Mouse (Mus musculus) thymus, adult 2 months (tissue): ENCODE results near the gene Ctnnbip1. TPM values are rescaled to one million over a fixed set of nuclear protein-coding genes. Genes with fewer than 3 reads are reported as not detected.

Source experiments
- DNase-seq: peaks from one replicate; pipeline ENCODE4 v3.0.0; 2021
- H3K27ac ChIP-seq: fragments of 200-500 bp; 2 replicates; pipeline ENCODE4 v1.5.1; 2012; ENCODE audit warnings: low read length, control low read depth; ENCODE audit not compliant: control insufficient read depth, insufficient read depth
- H3K27me3 ChIP-seq: fragments of 200-500 bp; 2 replicates; pipeline ENCODE4 v1.6.1; 2012; ENCODE audit warnings: mild to moderate bottlenecking, low read length, moderate library complexity, mixed read lengths; ENCODE audit not compliant: control insufficient read depth, insufficient read depth
- H3K36me3 ChIP-seq: fragments of 200-500 bp; 2 replicates; pipeline ENCODE4 v1.6.1; 2012; ENCODE audit warnings: mild to moderate bottlenecking, low read length, moderate library complexity; ENCODE audit not compliant: control insufficient read depth, insufficient read depth
- H3K4me1 ChIP-seq: fragments of 200-500 bp; replicated peaks from 2 replicates; pipeline ENCODE4 v1.6.1; 2012; ENCODE audit warnings: low read length; ENCODE audit not compliant: control insufficient read depth, insufficient read depth
- H3K4me3 ChIP-seq: fragments of 200-500 bp; 2 replicates; pipeline ENCODE4 v1.5.1; 2012; ENCODE audit warnings: mild to moderate bottlenecking, low read length, control low read depth, moderate library complexity; ENCODE audit not compliant: control insufficient read depth, insufficient read depth
- CTCF ChIP-seq: fragments of 200-500 bp; IDR thresholded peaks from 2 replicates; pipeline ENCODE4 v1.5.1; 2012; ENCODE audit warnings: mild to moderate bottlenecking, control low read depth, low read length, moderate library complexity, borderline replicate concordance; ENCODE audit not compliant: control insufficient read depth, poor library complexity, insufficient read depth; ENCODE audit errors: extremely low read depth
- POLR2A ChIP-seq: fragments of 200-500 bp; IDR thresholded peaks from 2 replicates; pipeline ENCODE4 v1.6.1; 2012; ENCODE audit warnings: mild to moderate bottlenecking, low read length, control low read depth, moderate library complexity; ENCODE audit not compliant: control insufficient read depth, poor library complexity, insufficient read depth; ENCODE audit errors: extremely low read depth
- WGBS: fragments of 180-500 bp; shearing (Covaris S2); methylation state at CpG from one replicate; pipeline ENCODE4 v1.1.7; 2018; 5-methylcytosine and 5-hydroxymethylcytosine counted together
- polyA plus RNA-seq: library from polyadenylated mRNA; depleted of rRNA; stranded (reverse); fragments of >200 nt; gene quantifications from 2 replicates; pipeline ENCODE4 v1.2.3, GENCODE M21; 2012

Gene Ctnnbip1
- polyA plus RNA-seq, 1 experiment, result 17.9 TPM

GRCm38 (mm10) chr4:149485825-149486206, 32.2 kb upstream of the Ctnnbip1 start:
- WGBS, result under 1% methylated on average over 10 of the region's 10 CpGs
- Histone ChIP-seq H3K4me3 (peak overlapping the region; percentile 88), H3K27ac (peak overlapping the region; percentile 74), H3K4me1 (peaks cover 9% of the 10 kb centered on the region), H3K27me3 (no peaks in the 10 kb centered on the region), H3K36me3 (peaks cover 29% of the 10 kb centered on the region)
- no peak for TF ChIP-seq CTCF
- peak; percentile 39 for DNase-seq

- no peaks in the 10 kb centered on the region for H3K27me3 ChIP-seq
- H3K4me3 ChIP-seq, result no peak overlapping the region
- no peak for TF ChIP-seq POLR2A
- no peak for TF ChIP-seq CTCF
- no peak overlapping the region for H3K27ac ChIP-seq
- peaks cover 36% of the 10 kb centered on the region for H3K36me3 ChIP-seq
- no peak for DNase-seq
- H3K4me1 ChIP-seq, result peaks cover 9% of the 10 kb centered on the region
- WGBS, result 97% methylated on average over 12 of the region's 12 CpGs
These were observed 30.3 kb upstream of the Ctnnbip1 start for GRCm38 (mm10) chr4:149487729-149488128.

- Histone ChIP-seq H3K27ac (no peak overlapping the region), H3K4me1 (peaks cover 3% of the 10 kb centered on the region), H3K36me3 (peaks cover 55% of the 10 kb centered on the region), H3K4me3 (no peak overlapping the region), H3K27me3 (no peaks in the 10 kb centered on the region)
- DNase-seq, result no peak
- WGBS, result 97% methylated on average over 14 of the region's 14 CpGs
- TF ChIP-seq CTCF (no peak), POLR2A (no peak)
These were observed 28.4 kb upstream of the Ctnnbip1 start for GRCm38 (mm10) chr4:149489415-149490240.

GRCm38 (mm10) chr4:149491151-149491550, 26.9 kb upstream of the Ctnnbip1 start:
- TF ChIP-seq POLR2A, result no peak
- no peak for TF ChIP-seq CTCF
- DNase-seq, result no peak
- no peaks in the 10 kb centered on the region for H3K27me3 ChIP-seq
- H3K4me3 ChIP-seq, result no peak overlapping the region
- H3K27ac ChIP-seq, result no peak overlapping the region
- H3K4me1 ChIP-seq, result no peaks in the 10 kb centered on the region
- H3K36me3 ChIP-seq, result peaks cover 69% of the 10 kb centered on the region
- over 99% methylated on average over 3 of the region's 3 CpGs for WGBS

- H3K27ac ChIP-seq, result no peak overlapping the region
- peaks cover 74% of the 10 kb centered on the region for H3K36me3 ChIP-seq
- TF ChIP-seq POLR2A, result no peak
- TF ChIP-seq CTCF, result no peak
- DNase-seq, result no peak
- no peaks in the 10 kb centered on the region for H3K4me1 ChIP-seq
- no peaks in the 10 kb centered on the region for H3K27me3 ChIP-seq
- no peak overlapping the region for H3K4me3 ChIP-seq
- 60% methylated on average over 2 of the region's 2 CpGs for WGBS
These were observed 21.4 kb upstream of the Ctnnbip1 start for GRCm38 (mm10) chr4:149496612-149497011.

GRCm38 (mm10) chr4:149498901-149499300, 19.1 kb upstream of the Ctnnbip1 start:
- WGBS, result 84% methylated on average over 8 of the region's 8 CpGs
- TF ChIP-seq CTCF (no peak), POLR2A (no peak)
- Histone ChIP-seq H3K27me3 (no peaks in the 10 kb centered on the region), H3K36me3 (peaks cover 63% of the 10 kb centered on the region), H3K4me3 (no peak overlapping the region), H3K27ac (no peak overlapping the region), H3K4me1 (no peaks in the 10 kb centered on the region)
- DNase-seq, result no peak
